7 mouse cellular contexts compared by ENCODE assay signal in genomic region chr3:127893902-127894301, GRCm38 (mm10). TPM values are rescaled to one million over a fixed set of nuclear protein-coding genes. Genes with fewer than 3 reads are reported as not detected.
DNase-seq lines count a peak whose midpoint lies in the region; TF ChIP-seq lines count a peak whose summit lies in the region.

No protein-coding gene starts in this region.

- H3K4me1 ChIP-seq in lung, adult 2 months (ENCODE audit: control insufficient read depth, insufficient read depth, low read length), result peaks cover 5% of the 10 kb centered on the region

- H3K27me3 ChIP-seq in splenic B cell, adult 2 months (ENCODE audit: control insufficient read depth, insufficient read depth, low read length, poor library complexity, severe bottlenecking), result no peaks in the 10 kb centered on the region

- TF ChIP-seq CTCF in lung, adult 2 months (IDR thresholded peaks at IDR 0.05; ENCODE audit: insufficient read depth, low read length), result no peak

- no peak overlapping the region for H3K4me3 ChIP-seq in lung, adult 2 months (replicated peaks; ENCODE audit: extremely low read depth, low read depth, low read length)

- DNase-seq in lung, postnatal 36 days, result peak; percentile 55
- DNase-seq in lung, adult 2 months, result no peak
- peak; percentile 39 for DNase-seq in c-Kit-positive CD71-negative TER-119-negative erythroid progenitor cells, embryonic 14.5 days (ENCODE audit: low read depth)
- peak; percentile 86 for DNase-seq in liver
- peak; percentile 17 for DNase-seq in splenic B cell, adult 2 months (ENCODE audit: low read depth, low spot score)
- no peak for DNase-seq in adrenal gland, postnatal 25 days
- DNase-seq in Muller cell, postnatal 12 days (ENCODE audit: inconsistent ontology term), result no peak

- no peaks in the 10 kb centered on the region for H3K36me3 ChIP-seq in splenic B cell, adult 2 months (ENCODE audit: control insufficient read depth, insufficient read depth, low read length, poor library complexity, severe bottlenecking)

- TF ChIP-seq POLR2A in lung, adult 2 months (IDR thresholded peaks at IDR 0.05; ENCODE audit: borderline replicate concordance, extremely low read depth, low read depth, low read length), result no peak

- WGBS in lung, adult 2 months, result 62% methylated on average over 7 of the region's 7 CpGs

RNA-seq across cellular contexts. Expression of gene Fam241a, which starts 2.2 kb away (rescaled TPM):
- polyA plus RNA-seq in lung, adult 2 months (2012; rRNA removed), result 4.2 and 4.3 TPM in 2 replicates
- 3.0 and 4.6 TPM in 2 replicates for total RNA-seq in adrenal gland, postnatal 25 days (2021)

RNA-seq across cellular contexts. Expression of gene Ap1ar, which starts 56.6 kb away (rescaled TPM):
- polyA plus RNA-seq in lung, adult 2 months (2012; rRNA removed), result 19.2 and 20.6 TPM in 2 replicates
- 35.7 and 40.3 TPM in 2 replicates for total RNA-seq in adrenal gland, postnatal 25 days (2021)

Comparison
In these comparisons a context has a peak if more than half of its experiments do, and no peak if none do; other contexts are left out.
1. DNase-seq: peak in lung, postnatal 36 days (single experiment), c-Kit-positive CD71-negative TER-119-negative erythroid progenitor cells, embryonic 14.5 days (single experiment), liver (single experiment) and splenic B cell, adult 2 months (single experiment); none in lung, adult 2 months (single experiment), adrenal gland, postnatal 25 days (single experiment) and Muller cell, postnatal 12 days (single experiment).